Mouse (Mus musculus) mesoderm, embryonic 11.5 days (tissue): ENCODE measurements around the gene Dok7.

Experiments used
- DNase-seq: peaks from one replicate; pipeline ENCODE4 v3.0.0-alpha.2; 2012; ENCODE audit warnings: low read depth, low spot score

Dok7 gene

GRCm38 (mm10) chr5:35117633-35118032 is 61.1 kb downstream of the Dok7 start:
- DNase-seq, result no peak

- DNase-seq, result no peak
These were observed 61.9 kb downstream of the Dok7 start for GRCm38 (mm10) chr5:35118418-35118817.

- no peak for DNase-seq
These were observed 63.5 kb downstream of the Dok7 start for GRCm38 (mm10) chr5:35120024-35120423.

DNA sequence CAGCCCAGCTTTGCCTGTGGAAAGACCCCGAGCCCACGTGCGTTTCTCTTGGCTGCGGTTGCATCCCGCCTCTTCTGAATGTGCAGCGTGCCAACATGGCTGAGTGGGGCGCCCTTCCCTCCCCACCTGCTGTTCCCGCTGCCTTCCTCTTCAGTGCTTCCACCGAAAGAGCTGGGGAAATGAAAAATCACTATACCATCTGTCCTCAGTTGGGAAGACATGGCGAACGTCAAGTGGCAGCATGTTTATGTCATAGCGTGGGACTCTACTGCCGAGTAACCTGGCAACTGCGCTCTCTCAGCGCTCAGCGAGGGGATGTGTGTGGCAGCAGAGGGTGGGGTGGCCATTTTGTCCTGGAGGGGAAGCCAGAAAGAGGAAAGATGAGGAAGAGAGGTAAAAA is 72.6 kb downstream of the Dok7 start:
- DNase-seq, result no peak

GRCm38 (mm10) chr5:35129767-35130191 is 73.2 kb downstream of the Dok7 start:
- no peak for DNase-seq

DNA sequence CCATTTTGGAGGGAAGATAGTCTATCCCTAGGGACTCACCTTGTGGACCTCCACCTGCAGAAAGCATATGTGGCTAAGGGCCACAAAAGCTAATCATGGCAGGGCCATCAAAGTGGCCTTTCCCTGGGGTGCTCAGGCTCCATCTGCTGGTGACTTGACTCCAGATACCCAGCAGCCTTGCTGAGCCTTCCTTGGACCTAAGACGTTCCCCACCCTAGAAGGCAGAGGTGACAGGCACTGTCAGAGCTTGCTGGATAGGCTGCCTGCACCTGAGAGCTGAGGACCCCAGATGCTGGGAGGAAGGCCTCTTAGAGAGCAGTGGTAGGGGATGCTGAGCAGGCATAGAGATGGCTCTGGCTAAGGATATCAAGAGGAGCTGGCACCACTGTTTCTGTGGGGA is 74.7 kb downstream of the Dok7 start:
- DNase-seq, result no peak

GRCm38 (mm10) chr5:35131773-35132172 is 75.2 kb downstream of the Dok7 start:
- DNase-seq, result peak; percentile 85

DNA sequence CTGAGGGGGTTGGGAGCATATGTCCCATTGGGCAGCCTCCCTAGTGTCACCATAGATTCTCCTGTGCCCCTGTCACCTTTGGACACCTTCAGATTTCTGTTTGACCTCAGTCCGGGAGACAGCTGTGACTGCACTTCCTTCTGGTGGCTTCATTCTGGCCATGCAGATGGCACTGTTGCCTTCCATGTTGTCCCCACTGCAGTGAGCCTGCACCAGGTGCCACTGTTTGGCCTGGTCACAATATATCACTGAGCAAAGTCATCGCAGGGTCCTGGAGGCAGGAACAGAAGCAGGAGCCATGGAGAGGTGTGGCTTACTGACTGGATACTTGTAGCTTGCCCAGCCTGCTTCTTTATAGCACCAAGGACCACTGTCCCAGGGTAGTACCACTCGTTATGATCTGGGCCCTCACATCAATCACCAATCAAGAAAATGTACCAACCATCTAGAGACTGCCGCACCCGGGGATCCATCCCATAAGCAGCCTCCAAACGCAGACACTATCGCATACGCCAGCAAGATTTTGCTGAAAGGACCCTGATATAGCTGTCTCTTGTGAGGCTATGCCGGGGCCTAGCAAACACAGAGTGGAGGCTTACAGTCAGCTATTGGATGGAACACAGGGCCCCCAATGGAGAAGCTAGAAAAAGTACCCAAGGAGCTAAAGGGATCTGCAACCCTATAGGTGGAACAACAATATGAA is 75.9 kb downstream of the Dok7 start:
- DNase-seq, result no peak

DNA sequence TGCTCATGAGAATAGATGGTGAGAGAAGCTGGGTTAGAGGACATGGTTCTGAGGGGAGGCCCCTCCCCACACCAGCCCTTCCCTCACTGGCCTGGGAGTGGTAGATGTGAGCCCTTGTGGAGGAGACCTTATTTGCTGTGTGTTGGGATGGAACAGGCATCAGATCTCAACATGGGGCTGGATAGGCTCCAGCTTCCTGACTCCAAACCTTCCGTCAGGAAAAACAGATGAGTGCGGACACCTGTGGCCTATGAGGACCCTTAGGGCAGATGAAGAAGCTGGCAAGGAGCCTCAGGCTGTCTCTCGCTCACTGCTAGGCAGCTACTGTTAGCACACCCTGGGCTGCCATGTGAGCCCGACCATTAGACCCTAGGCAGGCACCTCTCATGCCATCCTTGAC is 76.9 kb downstream of the Dok7 start:
- DNase-seq, result no peak

GRCm38 (mm10) chr5:35134286-35134685 is 77.7 kb downstream of the Dok7 start:
- no peak for DNase-seq

GRCm38 (mm10) chr5:35135903-35136302 is 79.3 kb downstream of the Dok7 start:
- DNase-seq, result no peak
